Mouse (Mus musculus) brain, embryonic 18.5 days (tissue): Measurements from ENCODE around the gene Tead4.
"Not testable (repeated sequence)": the region's sequence is repeated elsewhere in the genome, so short reads cannot be mapped to it uniquely, and the experiment has no call there.

Source experiments
- DNase-seq: peaks from one replicate; pipeline ENCODE4 v3.0.0-alpha.2; 2012; ENCODE audit warnings: low read depth, low spot score

Gene Tead4

DNA sequence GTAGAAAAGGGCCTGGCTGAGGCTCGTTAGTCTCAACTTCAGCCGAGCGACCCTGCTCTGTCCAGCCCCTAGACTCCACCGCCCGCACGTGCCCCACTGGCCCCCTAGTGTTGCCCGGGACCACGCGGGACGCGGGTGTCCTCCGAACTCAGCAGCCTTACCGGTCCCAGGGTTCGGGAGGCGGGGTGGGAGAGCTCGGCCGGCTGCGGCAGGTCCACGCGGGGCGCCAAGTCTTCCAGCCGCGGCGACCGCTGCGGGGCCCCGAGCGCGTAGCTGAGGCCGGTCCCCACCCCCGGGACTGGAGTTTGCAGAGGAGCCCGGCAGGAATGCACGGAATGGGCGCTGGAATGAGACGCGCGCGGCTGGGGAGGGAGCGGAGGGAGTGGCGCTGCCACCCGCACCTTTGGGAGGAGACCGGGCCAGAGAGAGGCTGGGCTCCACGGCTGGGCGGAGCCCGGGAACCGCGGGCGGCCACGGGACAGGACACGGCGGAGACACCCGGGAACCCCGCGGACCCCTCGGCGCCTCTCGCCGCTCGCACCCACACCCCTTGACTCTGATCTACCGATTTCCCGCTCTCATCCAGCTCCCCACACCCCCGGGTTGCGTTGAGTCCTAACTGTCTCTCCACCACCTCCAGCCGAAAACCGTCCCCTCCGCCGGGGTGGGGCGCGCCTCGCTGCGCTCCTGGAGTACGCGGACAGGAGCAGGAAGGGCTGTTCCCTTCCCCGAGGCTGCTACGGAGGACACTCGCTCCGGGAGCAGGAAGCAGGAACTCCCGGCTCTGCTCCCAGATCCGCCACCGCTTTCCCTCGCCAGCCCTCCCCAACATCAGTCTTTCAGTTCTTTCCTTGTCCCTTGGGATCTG is at the start of gene Tead4:
Tead4 (minus strand) TSS at position 690 of the 868 bp plus-strand sequence.
- DNase-seq: no peak

DNA sequence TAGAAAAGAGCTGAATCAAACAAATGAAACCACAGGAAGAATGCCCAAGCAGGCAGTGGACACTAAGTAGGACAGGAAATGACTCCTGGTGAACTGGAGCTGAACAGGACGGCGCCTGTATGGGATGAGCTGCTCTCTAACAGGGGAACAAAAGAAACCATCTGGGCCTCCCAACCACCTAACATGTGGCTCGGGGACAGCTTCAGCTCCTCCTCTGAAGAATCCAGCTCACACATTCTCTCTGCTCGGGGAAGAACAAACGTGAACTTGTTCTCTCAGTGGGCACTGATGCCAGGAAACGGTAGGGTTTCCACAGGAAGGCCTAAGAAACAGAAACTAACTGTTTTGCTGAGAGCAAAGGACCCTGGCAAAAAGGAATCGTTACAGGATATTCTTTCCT is 49.1 kb upstream of the Tead4 start:
- no peak for DNase-seq

DNA sequence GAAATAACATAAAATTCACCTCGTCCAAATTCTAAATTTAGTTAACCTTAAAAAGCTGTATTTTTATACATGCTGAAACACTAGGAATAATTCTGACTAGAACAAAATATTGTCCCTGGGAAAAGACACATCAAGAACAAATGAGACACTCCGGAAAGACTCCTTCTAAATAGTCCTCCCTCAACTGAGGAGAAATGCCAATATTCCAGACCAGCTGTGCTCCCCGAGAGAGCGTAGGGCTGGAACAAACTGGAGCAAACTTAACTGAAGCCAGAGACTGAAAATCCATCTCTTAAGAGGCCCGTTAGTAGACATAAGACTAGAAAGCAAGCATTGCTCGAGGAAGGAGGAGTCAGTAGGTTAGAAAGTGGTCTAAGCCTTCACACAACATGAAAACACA is 46.2 kb upstream of the Tead4 start:
- DNase-seq: no peak

DNA sequence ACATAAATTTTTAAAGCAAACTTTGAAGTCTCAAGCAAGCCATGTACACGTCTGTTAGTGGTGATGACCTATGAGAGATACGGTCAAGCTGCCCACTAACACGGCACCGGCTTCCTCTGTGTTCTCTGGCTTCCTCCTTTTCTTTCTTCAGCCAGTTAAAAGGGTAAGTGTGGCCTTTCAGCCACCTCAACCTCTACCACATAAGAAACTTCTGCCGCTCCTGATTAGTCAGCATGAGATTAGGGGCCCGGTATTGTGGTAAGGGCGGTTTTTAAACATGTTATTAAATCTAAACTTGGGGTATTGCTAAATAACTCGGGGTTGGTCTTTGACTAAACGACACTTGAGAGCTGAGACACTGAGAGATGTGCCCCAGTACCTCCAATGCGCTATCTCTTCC is 45.0 kb upstream of the Tead4 start:
- no peak for DNase-seq

DNA sequence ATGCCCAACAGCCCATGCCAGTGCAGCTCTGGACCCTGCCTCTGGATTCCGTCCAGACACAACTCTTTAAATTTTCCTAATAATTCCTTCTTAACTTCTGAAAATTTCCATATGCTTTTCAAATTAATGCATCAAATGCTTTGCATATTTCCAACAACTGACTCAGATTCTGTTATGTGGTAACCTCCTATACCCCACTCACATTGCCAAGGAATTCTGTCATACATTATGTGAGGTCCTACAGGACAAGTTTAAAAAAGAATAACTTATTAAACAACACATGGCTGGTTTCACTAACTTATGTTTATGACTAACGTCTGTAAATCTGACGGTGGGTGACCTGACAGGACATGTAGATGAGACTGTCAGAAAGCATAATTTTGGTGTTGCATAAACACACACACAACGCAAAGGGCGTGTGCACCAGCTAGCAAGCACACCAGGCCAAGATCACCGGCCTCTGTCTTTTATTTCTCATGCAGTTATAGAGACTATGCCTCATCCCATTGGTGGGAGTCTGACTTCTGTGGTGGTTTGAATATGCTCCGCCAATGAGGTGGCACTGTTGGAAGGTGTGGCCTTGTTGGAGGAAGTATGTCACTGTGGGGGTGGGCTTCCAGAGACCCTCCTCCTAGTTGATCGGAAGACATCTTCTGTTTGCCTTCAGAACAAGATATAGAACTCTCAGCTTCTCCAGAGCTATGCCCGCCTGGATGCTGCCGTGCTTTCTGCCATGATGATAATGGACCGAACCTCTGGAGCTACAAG is 41.5 kb upstream of the Tead4 start:
- DNase-seq: no peak

DNA sequence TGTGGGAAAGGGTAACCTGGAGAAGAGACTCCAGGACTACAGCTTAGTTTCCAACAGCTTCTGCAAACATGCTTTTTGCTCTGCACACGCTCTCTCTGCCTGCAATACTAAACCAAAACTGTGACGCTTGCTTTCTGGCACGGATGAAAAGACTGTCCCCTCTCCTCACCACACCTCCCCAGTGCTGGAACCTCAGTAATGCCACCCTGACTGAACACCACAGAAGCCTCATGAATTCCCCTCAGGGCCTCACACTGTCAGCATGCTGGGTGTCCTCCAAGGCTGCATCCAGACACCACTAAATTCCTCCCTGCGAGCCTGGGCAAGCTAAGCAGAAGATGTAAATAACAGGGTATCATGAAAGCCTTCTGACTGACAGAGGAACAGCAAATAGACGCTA is 38.3 kb upstream of the Tead4 start:
- DNase-seq: no peak

DNA sequence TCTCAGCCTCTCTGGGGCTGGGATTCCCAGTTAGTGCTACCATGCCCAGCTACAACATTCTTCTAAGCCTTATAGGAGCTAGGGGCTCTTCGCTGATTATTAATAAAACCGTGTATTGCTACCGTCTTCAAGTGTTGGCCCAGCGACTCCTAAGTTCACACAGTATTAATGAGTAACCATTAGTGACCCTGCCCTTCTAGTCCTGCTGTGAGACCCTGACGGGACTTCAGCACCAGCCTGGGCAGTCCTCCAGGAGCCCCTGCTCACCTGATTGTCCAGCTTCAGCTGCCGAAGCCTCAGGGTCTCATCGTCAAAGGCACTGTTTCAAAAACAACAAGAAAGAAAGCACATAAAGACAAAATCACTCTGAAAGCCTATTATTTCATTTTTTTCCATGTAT is 36.8 kb upstream of the Tead4 start:
- DNase-seq: no peak

DNA sequence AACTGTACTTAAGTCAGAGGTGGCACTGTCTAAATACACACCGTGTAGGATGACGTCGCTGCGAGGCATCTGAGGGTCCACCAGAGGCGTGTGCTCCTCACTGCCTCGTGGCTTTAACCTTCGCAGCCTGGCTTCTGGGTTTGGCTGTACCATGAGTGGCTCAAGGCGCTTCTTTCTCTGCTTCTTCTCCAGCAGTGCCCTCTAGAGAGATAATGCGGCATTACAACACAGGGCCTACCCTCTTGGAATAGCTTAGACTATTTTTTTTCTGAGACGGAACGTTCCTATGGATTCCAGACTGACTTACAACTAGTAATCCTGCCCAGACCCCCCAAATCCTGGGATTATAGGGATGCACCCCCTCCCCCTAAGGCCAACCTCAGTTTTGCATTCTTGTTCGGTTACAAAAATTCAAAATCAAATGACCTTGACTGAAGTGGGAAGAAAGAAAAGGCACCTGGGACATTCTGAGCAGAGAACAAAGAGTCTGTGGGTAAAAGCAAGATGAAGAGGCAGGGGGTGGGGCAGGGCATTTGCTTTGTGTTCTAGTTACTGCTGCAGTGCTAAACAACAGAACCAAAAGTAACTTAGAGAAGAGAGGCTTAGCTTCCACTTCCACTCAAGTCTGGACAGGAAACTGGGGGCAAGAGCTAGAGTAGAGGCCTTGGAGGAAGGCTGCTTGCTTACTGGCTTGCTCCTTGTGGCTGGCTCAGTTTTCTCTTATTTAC is 33.9 kb upstream of the Tead4 start:
- DNase-seq: peak; percentile 57

DNA sequence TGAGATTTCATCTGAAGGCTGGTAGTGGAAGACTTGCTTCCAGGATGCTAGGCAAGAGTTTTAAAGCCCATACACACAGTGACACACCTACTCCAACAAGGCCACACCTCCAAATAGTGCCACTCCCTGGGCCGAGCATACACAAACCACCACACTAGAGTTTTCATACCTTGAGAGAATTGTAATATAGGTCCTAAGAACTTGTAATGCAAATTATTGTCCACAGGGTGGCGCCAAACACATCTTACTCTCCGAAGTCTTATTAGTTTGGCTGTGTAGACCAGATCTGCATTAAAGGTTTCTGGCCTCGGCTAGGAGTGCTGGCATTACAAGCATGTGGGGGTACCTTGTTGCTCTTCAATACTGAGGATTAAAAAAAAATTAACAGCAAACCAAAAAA is 17.7 kb upstream of the Tead4 start:
- DNase-seq: peak; percentile 37

DNA sequence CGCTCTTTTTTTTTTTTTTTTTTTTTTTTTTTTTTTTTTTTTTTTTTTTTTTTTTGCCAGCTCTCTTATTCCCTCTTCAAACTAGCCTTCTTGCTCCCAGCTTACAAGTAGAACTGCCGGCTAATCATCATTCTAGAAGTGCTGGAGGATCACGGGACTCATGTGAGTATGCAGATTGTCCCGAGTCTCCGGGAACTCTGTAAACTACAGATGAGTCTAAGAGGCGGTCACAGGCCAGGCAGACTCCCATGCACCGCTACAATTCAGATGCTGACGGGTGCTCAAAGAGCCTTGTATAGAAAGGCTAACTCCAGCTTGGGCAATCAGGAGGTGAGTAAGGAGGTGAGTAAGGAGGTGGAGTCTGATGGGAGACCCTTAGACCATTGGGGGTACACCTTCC is 15.0 kb upstream of the Tead4 start:
- DNase-seq: no peak

DNA sequence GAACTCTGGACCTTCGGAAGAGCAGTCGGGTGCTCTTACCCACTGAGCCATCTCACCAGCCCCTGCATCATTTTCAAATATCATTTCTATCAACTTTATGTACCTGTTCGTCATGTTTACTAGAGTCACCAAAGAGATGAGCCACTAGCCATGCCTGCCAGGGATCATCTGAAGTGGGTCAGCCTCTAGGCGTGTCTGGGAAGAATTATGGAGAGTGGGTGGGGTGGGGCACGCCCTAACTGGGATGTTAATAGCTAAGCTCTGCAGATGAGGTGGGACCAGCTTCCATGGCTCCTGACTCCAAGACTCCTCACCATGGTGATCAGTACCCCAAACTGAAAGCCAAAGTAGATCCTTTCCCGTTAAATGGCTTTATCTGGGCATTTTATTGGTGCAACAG is 14.2 kb upstream of the Tead4 start:
- DNase-seq: no peak

DNA sequence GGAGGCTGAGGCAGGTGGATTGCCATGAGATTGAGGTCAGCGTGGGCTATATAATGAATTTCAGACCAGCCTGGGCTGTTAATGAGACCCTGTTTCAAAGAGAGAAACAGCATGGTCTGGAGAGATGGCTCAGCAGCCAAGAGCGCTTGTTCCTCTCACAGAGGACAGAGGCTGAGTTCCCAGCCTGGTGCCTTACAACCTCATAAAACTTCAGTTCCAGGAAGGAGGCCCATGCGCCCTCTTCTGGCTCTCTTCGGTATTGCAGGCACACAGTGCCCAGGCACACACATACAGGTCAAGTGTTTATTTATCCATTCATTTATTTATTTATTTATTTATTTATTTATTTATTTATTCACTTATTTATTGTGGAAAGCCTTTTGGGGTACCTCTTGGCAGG is 7.7 kb upstream of the Tead4 start:
- no peak for DNase-seq

DNA sequence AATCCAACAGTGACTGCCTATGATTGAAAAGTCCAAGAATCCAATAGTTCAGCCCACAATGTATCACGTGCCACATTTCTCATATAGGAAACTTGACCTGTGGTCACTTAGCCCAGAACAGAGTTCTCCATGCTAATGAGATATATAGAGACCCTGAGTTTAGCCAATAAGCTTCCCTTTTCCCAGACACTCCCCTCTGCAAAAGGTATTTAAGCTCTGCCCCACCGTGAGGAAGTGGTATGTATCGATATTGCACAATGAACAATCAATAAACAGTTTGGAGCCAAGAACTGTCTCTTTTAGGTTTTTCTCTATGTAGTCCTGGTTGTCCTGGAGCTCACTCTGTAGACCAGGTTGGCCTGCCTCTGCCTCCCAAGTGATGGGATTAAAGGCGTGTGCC is 4.2 kb upstream of the Tead4 start:
- no peak for DNase-seq

DNA sequence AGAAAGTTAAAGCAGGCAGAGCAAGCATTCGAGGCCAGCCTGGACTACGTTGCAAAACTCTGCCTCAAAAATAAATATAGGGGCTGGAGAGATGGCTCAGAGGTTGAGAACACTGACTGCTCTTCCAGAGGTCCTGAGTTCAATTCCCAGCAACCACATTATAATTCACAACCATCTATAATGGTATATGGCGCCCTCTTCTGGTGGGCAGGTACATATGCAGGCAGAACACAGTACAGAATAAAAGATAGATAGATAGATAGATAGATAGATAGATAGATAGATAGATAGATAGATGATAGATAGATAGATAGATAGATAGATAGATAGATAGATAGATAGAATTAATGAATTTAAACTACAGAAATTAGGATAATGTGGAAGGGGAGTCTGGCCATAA is 2.0 kb upstream of the Tead4 start:
- not testable (repeated sequence) for DNase-seq

DNA sequence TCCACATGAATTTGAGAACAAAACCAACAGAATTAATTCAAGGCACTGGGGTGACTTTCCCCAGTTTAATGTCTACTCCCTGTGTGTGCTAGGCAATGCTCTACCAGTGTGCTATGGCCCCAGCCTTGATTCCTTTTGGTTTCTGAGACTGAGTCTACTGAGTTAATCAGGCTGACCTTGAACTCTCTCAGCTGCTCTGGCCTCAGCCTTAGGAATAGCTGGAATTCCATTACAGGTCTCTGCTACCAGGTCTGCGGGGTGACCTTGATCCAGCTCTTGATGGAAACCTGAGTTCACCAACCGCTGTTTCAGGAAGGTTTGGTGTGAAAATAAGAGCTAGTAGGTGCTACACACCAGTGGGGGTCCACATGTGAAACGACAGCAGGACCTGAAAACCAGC is 1.3 kb upstream of the Tead4 start:
- DNase-seq: no peak

DNA sequence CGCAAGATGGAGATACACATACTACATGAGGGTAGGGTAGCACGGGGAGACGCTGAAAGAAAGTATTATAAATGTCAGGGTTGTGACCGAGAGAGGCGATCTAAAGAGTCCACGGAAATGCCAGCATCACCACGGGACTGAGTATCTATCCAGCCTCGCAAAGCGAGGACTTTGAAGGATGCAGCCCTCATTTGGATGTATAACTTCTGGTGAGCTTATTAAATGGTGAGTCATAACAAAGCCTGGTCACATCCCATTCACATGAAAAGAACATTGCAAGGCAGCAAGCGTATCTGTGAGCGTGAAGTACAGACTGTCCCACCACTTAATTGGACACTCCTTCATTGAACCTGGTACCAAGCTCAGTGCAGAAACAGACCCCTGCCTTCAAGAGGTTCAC is 835 bp upstream of the Tead4 start:
- no peak for DNase-seq

DNA sequence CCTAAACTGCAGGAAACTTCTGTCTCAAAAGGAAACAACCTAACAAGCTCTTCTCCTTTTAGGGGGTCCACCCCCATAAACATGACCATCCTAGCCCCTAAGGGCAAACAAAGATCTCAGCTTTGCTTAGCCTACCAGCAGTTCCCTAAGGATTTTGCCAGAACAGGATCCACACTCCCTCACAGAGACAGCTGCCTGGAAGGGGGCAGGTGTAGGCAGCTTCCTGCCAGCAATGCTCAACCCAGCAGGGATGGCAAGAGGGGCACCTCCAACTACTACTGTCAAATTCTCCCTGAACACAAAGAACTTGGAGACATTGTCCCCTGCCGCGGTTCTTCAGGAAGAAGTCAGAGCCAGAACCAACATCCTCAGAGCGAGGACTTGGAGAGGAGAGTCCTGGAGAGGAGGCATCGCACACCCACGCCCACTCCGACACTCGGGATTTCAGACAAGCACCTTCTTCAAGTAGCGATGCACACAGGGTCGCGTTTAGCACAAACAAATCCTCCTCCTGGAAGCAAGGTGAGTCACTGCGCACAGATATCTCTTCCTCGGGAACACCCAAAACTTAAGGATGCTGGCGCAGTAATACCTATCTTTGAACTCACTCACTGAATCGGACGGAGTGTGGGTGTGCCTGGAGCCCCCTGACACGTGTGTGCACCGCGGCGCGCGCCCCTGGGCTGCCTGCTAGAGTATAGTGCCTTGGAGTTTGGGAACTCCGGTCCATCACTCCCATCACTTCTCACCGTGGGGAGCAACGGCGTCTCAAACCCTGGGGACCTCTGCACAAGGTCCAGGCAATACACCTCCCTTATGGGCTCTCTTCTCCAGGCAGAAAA is 1.1 kb downstream of the Tead4 start:
- no peak for DNase-seq

DNA sequence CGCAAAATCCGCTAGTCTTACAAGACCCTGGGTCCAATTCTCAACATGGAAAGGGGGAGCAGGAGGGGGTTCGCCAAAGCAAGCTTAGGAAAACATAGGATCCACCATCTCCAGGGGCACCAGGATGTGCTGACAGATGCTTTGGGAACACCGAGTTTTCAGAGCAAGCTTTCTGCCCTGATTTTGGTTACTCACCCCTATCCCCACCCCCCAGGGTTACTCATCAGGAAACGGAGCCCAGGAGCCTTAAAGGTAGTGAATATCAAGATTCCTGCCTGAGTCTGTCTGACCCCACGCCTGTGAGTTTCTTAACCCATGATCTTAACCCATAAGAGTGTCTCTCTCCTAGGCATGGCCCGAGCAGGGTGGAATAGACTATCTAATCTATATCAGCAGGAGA is 2.4 kb downstream of the Tead4 start:
- DNase-seq: no peak

DNA sequence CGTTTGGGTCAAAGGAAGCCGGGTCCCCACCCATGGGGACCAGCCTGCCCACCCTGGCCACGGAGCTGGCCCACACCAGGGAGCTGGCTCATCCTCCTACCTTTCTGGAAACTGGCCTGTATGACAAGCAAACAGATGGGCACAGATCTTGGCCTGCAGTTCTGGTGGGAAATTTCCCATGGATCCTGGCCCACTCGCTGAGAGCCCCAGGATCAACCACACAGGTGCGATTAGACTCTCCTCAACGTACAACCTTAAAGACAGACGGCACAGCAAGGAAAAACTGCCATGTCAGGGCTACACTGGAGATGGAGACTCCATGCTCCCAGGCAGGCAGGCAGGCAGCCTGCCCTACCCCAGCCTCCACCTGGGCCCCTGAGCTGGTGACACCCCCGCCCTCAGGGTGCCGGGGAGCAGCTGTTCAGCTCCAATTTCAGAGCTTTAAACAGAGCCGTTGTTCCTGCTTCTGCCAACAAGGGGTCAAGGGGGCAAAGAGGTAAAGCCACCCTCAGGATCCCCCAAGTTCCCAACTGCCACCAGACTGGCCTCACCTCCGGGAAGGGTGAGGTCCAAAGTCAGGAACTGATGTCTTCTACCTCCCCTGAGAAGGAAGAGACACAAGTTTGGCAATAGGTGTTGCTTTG is 3.8 kb downstream of the Tead4 start:
- DNase-seq: no peak

DNA sequence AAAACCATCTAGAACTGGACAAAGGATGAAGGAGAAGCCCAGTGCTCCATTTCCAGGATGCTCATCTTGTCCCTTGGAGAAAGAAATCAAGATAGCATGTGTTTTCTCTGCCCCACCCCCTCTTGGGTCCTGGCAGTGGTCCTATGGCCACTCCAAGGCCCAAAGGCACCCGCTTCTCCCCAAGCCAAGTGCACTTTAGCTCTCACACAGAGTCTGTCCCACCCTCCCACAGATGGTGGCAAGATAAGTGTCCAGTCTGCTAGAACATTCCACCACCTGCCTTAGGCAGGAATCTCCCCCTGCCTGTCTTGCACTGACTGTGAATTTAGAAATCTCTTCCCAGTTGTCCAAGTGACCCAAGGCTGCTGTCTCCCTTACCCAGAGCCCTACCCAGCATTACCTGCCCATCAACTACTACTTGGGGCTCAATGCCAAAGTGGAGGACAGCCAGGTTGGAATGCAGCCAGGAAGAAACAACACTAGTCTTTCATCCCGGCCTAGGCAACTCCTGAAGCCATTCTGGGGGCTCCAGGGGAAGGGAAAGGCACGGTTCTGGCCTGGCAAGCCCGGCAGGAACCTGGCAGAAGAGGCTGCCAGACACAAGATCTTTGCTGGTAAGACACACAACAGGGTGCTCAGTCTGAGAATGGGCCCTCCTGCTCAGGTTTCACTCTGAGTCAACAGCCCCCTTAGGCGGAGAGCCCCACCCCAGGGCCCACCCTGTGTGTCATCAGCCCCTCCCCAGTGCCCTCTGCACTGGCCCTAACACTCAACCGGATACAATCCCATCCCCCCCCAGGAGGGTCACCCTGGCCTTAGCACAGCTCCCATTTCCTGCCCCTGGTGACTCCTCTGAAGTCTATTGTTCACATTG is 4.5 kb downstream of the Tead4 start:
- no peak for DNase-seq
